Mouse (Mus musculus) liver, postnatal 0 days (tissue): ENCODE measurements around the gene Nudt19.

Source experiments
- CTCF ChIP-seq: sonication (generic); IDR thresholded peaks from 2 replicates; pipeline ENCODE4 v1.5.1; 2016; ENCODE audit warnings: antibody characterized with exemption, low read depth
- EP300 ChIP-seq: IDR thresholded peaks from 2 replicates; pipeline ENCODE4 v1.6.1; 2016; ENCODE audit warnings: antibody characterized with exemption, low read depth, mild to moderate bottlenecking

GRCm38 (mm10) chr7:35584068-35584785 lies 28.1 kb upstream of the Nudt19 start:
- TF ChIP-seq CTCF (no peak), EP300 (no peak)
